Mouse (Mus musculus) kidney, adult 2 months (tissue): ENCODE data around the gene Capn1. TPM values are rescaled to one million over a fixed set of nuclear protein-coding genes. Genes with fewer than 3 reads are reported as not detected.

Experiments used
- DNase-seq: peaks from one replicate; pipeline ENCODE4 v3.0.0; 2021
- H3K27ac ChIP-seq: fragments of 200-500 bp; 2 replicates; pipeline ENCODE4 v1.5.1; 2012; ENCODE audit warnings: low read depth, low read length, control low read depth, inconsistent platforms; ENCODE audit not compliant: insufficient read depth
- H3K27me3 ChIP-seq: fragments of 200-500 bp; replicated peaks from 2 replicates; pipeline ENCODE4 v1.6.1; 2012; ENCODE audit warnings: mild to moderate bottlenecking, moderate library complexity, low read length, inconsistent platforms; ENCODE audit not compliant: control insufficient read depth, insufficient read depth
- H3K36me3 ChIP-seq: fragments of 200-500 bp; 2 replicates; pipeline ENCODE4 v1.6.1; 2012; ENCODE audit warnings: mild to moderate bottlenecking, moderate library complexity, low read length, inconsistent platforms; ENCODE audit not compliant: control insufficient read depth, insufficient read depth
- H3K4me1 ChIP-seq: fragments of 200-500 bp; 2 replicates; pipeline ENCODE4 v1.6.1; 2011; ENCODE audit warnings: low read length; ENCODE audit not compliant: control insufficient read depth, insufficient read depth
- H3K4me3 ChIP-seq: fragments of 200-500 bp; 2 replicates; pipeline ENCODE4 v1.5.1; 2011; ENCODE audit warnings: mild to moderate bottlenecking, low read depth, low read length, control low read depth; ENCODE audit not compliant: insufficient read depth
- CTCF ChIP-seq: fragments of 200-500 bp; conservative IDR thresholded peaks from 2 replicates; pipeline ENCODE4 v1.5.1; 2011; ENCODE audit warnings: low read depth, mild to moderate bottlenecking, control low read depth, low read length, moderate library complexity, mixed read lengths; ENCODE audit not compliant: insufficient read depth, insufficient read length
- POLR2A ChIP-seq: fragments of 200-500 bp; IDR thresholded peaks from one replicate; pipeline ENCODE4 v1.6.1; 2011; ENCODE audit warnings: low read depth, low read length, control low read depth
- WGBS: fragments of 180-500 bp; shearing (Covaris S2); methylation state at CpG from one replicate; pipeline ENCODE4 v1.1.7; 2018; 5-methylcytosine and 5-hydroxymethylcytosine counted together
- polyA plus RNA-seq: library from polyadenylated mRNA; depleted of rRNA; stranded (reverse); fragments of >200 nt; gene quantifications from 2 replicates; pipeline ENCODE4 v1.2.3, GENCODE M21; 2012; rRNA removed

Capn1 gene
- polyA plus RNA-seq = 36.0 and 38.0 TPM in 2 replicates

DNA sequence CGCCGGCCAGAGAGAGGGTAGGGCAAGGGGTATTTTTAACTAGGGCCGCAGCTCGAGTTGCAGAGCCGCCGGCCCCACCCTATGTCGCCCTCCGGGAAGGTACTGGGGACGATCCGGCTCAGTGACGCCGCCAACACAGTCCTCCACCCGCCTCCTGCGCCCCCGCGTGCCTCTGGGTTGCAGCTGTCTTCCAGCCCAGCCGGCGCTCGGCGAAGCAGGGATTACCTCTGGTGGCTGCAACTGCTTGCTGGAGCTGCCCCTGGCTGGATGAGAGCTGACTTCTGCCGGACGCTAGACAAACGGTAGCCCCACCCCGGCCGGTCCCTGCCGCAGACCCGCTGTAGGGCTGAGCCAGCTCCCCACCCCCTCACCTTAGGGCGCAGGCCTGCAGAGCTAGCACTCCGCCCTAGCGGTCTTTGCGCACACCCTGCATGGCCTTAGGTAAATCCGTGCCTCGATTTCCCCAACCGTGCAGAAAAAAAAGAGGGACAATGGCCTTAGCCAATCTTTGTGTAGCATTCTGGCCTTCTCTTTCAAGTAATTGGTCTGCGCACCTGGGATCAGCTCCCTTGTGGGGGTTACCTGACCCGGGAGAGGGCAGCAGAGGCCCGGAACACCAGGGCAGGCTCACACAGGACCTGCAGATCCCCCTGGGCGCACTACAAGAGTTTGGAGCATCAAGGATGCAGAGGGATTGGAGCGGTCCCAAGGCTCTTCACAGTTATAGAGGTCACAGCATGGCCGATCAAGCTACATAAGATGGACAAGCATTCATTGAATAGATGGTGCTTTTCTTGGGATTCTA is at the start of gene Capn1:
Gene Capn1 (minus strand): TSS at position 387 of the 805 bp plus-strand sequence.
- Histone ChIP-seq H3K27me3 (no peaks in the 10 kb centered on the region), H3K36me3 (no peaks in the 10 kb centered on the region), H3K27ac (peak within 1 kb of the TSS; percentile 61), H3K4me3 (peak within 1 kb of the TSS; percentile 71), H3K4me1 (peaks cover 5% of the 10 kb centered on the region; the same call in 1 of the 2 replicates)
- DNase-seq = peak; percentile 76
- WGBS = 8% methylated on average over 40 of the region's 40 CpGs
- no peak for TF ChIP-seq POLR2A
- 0 out of 2 replicates have a peak, but pooled peaks have one; percentile 7 for TF ChIP-seq CTCF

DNA sequence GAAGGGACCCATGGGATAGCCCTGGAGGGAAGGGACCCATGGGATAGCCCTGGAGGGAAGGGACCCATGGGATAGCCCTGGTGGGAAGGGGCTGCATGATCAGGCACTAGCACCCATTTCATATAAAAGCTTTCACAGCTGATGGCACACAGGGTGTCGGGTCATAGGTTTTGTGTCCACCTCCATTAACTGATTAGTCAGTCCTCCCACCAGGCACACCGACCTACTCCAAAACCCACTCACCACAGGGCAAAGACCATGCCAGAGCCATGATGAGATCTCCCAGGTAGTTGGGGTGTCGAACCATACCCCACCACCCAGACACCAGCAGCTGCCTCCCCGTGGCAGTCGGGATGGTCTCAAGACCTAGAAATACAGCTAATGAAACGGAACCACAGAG is 47.4 kb upstream of the Capn1 start:
- H3K4me1 ChIP-seq = peaks cover 22% of the 10 kb centered on the region
- 85% methylated on average over 6 of the region's 6 CpGs for WGBS

DNA sequence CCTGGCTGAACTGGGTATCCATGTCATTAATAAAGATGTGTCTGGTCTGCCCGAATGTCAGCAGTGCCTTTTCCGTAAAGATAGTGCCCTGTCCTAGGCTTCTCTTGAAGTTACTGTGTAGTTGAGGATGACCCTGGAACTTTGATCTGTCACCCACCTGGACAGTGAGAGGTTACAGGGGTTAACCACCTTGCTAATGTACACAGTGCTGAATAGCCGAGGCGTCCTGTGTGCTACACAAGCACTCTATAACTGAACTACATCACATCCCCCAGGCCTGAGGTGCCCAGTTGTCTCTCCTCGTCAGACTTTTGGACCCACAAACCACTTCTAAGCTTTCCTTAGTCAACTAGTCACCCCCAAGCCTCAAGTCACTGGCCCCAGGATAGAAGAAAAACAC is 46.7 kb upstream of the Capn1 start:
- TF ChIP-seq CTCF = no peak
- no peak overlapping the region for H3K27ac ChIP-seq
- peak overlapping the region; percentile 92 for H3K4me3 ChIP-seq
- no peak for DNase-seq
- peaks cover 22% of the 10 kb centered on the region for H3K4me1 ChIP-seq
- 34% methylated on average over 5 of the region's 5 CpGs for WGBS
- no peaks in the 10 kb centered on the region for H3K36me3 ChIP-seq
- no peaks in the 10 kb centered on the region for H3K27me3 ChIP-seq

More for the DNA sequence above, 47.4 kb upstream of the Capn1 start:
- no peak for DNase-seq
- no peaks in the 10 kb centered on the region for H3K27me3 ChIP-seq
- H3K4me3 ChIP-seq = no peak overlapping the region
- H3K27ac ChIP-seq = no peak overlapping the region
- H3K36me3 ChIP-seq = no peaks in the 10 kb centered on the region
- TF ChIP-seq POLR2A (no peak), CTCF (no peak)

DNA sequence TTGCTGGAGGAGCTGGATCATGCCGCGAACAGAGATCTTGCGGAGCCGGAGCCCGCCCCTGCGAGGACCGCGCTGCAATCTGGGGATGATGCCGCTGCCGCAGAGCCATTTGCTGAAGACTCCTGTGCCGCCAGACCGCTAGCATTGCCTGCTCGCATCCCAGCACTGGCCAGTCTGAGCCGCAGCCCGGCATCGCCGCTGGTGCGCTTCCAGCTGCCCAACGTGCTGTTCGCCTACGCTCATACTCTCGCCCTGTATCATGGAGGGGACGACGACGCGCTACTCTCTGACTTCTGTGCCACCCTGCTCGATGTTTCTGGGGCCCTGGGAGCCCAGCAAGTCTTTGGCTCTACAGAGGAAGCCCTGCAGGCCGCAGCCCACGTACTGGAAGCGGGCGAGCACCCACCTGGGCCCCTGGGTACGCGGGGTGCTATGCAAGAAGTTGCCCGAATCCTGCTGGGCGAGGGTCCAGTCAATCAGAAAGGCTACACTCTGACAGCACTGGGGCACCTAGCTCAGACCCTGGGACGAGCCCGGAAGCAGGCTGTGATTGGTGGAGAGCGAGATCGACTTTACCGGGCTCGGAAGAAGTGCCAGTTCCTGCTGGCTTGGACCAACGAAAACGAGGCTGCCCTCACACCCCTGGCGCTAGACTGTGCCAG is 46.1 kb upstream of the Capn1 start:
- Histone ChIP-seq H3K27ac (peak overlapping the region; percentile 67), H3K36me3 (no peaks in the 10 kb centered on the region), H3K4me3 (peak overlapping the region; percentile 92), H3K27me3 (no peaks in the 10 kb centered on the region), H3K4me1 (peaks cover 16% of the 10 kb centered on the region)
- DNase-seq = peak; percentile 57
- no peak for TF ChIP-seq CTCF
- TF ChIP-seq POLR2A = no peak
- WGBS = under 1% methylated on average over 44 of the region's 44 CpGs

DNA sequence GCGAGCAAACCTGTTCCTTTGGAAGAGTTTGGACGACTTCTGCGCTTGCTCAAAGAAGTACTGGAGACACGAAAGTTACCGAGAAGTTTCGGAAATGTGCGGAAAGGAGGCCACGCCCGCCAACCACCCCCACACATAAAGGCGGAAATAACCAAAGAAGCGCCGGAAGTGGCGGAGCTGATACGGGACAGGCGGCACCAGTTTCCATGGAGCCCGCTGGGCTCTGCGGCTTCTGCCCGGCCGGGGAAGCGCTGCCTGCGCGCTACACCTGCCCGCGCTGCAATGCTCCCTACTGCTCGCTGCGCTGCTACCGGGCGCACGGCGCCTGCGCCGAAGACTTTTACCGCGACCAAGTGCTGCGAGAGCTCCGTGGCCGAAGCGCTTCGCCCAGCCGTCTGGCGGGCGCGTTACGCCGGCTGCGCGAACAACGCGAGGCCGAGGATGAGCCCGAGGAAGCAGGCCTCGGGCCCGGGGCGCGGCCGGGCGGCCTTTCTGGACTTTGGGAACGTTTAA is 45.4 kb upstream of the Capn1 start, which contains the start of gene Znhit2:
Gene Znhit2 (plus strand): TSS at position 172 of the 513 bp plus-strand sequence.
- Histone ChIP-seq H3K4me1 (peaks cover 14% of the 10 kb centered on the region), H3K27ac (peak within 1 kb of the TSS; percentile 67), H3K36me3 (no peaks in the 10 kb centered on the region), H3K4me3 (peak within 1 kb of the TSS; percentile 92), H3K27me3 (no peaks in the 10 kb centered on the region)
- under 1% methylated on average over 58 of the region's 58 CpGs for WGBS
- DNase-seq = peak; percentile 98
- TF ChIP-seq POLR2A (peak; percentile 44), CTCF (no peak)

DNA sequence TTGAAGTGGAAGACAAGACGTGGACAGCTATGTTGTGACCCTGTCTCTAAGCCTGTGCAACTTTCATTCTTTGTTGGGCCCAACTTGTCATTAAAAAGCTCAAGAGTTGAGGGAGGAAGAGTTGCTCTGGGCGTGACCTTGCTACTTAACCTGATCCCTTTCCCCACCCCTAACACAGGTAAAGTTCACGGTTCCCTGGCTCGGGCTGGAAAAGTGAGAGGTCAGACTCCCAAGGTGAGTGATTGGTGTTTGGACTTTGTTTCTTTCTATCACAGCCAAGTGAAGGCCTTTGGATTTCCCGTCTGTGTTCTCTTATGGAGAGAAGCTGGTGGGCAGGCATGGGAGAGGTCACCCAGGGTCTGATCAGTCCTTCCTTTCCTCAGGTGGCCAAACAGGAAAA is 43.3 kb upstream of the Capn1 start:
- 43% methylated on average over 5 of the region's 5 CpGs for WGBS
- Histone ChIP-seq H3K36me3 (no peaks in the 10 kb centered on the region), H3K4me1 (peaks cover 14% of the 10 kb centered on the region), H3K4me3 (peak overlapping the region; percentile 83), H3K27ac (peak overlapping the region; percentile 13; the same call in 1 of the 2 replicates), H3K27me3 (no peaks in the 10 kb centered on the region)
- peak; percentile 60 for DNase-seq
- no peak for TF ChIP-seq POLR2A
- TF ChIP-seq CTCF = no peak

DNA sequence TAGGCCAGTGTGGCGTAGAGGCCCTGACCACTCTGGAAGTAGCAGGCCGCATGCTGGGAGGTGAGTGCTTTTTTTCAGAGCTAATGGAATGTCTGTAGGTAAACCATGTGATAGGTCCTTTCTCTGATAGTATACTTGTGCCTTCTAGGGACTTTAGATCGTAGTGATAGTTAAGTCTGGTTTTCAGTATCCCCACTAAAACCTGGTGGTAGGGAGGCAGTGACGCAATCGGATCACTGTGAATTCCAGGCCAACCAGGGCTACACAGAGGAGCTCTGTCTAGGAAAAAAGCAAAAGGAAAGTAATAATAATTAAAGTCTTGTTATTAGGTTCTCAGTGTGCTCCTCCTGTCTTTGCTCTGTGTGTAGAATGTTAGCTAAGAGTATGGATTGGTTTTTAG is 42.8 kb upstream of the Capn1 start:
- 20% methylated on average over 5 of the region's 5 CpGs for WGBS
- DNase-seq = no peak
- TF ChIP-seq CTCF (no peak), POLR2A (no peak)
- no peaks in the 10 kb centered on the region for H3K27me3 ChIP-seq
- no peaks in the 10 kb centered on the region; the same call in 1 of the 2 replicates for H3K36me3 ChIP-seq
- H3K27ac ChIP-seq = peak overlapping the region; percentile 76
- peak overlapping the region; percentile 83 for H3K4me3 ChIP-seq
- H3K4me1 ChIP-seq = peaks cover 14% of the 10 kb centered on the region
